ENCODE assay signal across 16 mouse cellular contexts in genomic region chr6:106177546-106177945, GRCm38 (mm10).
DNase-seq lines count a peak whose midpoint lies in the region; ATAC-seq lines count a peak whose summit lies in the region.
"Had no signal": no experiment of that assay in that cellular context is flagged by ENCODE, and none has a peak within 500 bp of the region (broad histone marks: within the 10 kb centered on the region; RNA-seq: fewer than 3 reads in every experiment).

No protein-coding gene starts in this region.

- H3K36me3 ChIP-seq in embryonic facial prominence, embryonic 14.5 days (ENCODE audit: control insufficient read depth, insufficient read depth, low read length) = no peaks in the 10 kb centered on the region
- H3K36me3 ChIP-seq in embryonic facial prominence, embryonic 10.5 days (replicated peaks) = no peaks in the 10 kb centered on the region
- no peaks in the 10 kb centered on the region for H3K36me3 ChIP-seq in intestine, embryonic 16.5 days (ENCODE audit: control insufficient read depth, insufficient read depth, low read length)
- H3K36me3 ChIP-seq: hindbrain, embryonic 10.5 days; intestine, embryonic 15.5 days; liver, embryonic 13.5 days had no signal

- no peaks in the 10 kb centered on the region for H3K9me3 ChIP-seq in embryonic facial prominence, embryonic 14.5 days (ENCODE audit: control insufficient read depth, low read length)
- H3K9me3 ChIP-seq in embryonic facial prominence, embryonic 10.5 days = no peaks in the 10 kb centered on the region
- H3K9me3 ChIP-seq in intestine, embryonic 16.5 days (ENCODE audit: control insufficient read depth, low read length) = no peaks in the 10 kb centered on the region
- H3K9me3 ChIP-seq: hindbrain, embryonic 10.5 days; intestine, embryonic 15.5 days; liver, embryonic 13.5 days had no signal

- no peak overlapping the region for H3K9ac ChIP-seq in embryonic facial prominence, embryonic 14.5 days (ENCODE audit: low read depth, low read length)
- H3K9ac ChIP-seq in intestine, embryonic 16.5 days (ENCODE audit: low read depth, low read length) = no peak overlapping the region
- H3K9ac ChIP-seq: intestine, embryonic 15.5 days; liver, embryonic 13.5 days had no signal

- H3K4me2 ChIP-seq in embryonic facial prominence, embryonic 14.5 days (ENCODE audit: low read depth, low read length) = no peak overlapping the region
- H3K4me2 ChIP-seq in intestine, embryonic 16.5 days (ENCODE audit: low read depth, low read length) = no peak overlapping the region
- H3K4me2 ChIP-seq: intestine, embryonic 15.5 days; liver, embryonic 13.5 days had no signal

- peak; percentile 10 for DNase-seq in embryonic facial prominence, embryonic 14.5 days (ENCODE audit: low spot score)
- DNase-seq in embryonic facial prominence, embryonic 10.5 days (ENCODE audit: low spot score) = no peak
- DNase-seq in brain, adult 2 months (ENCODE audit: low read depth, low spot score) = peak; percentile 80
- DNase-seq in cerebellum, postnatal 10 days = peak; percentile 75 to 79
- DNase-seq in layer of hippocampus, postnatal 10 days (ENCODE audit: low spot score in 2 of 2) = peak; percentile 8 to 41
- no peak for DNase-seq in Muller cell, postnatal 12 days (ENCODE audit: inconsistent ontology term)
- DNase-seq: gastrocnemius, postnatal 10 days; kidney, postnatal 10 days; liver, embryonic 13.5 days; lung, postnatal 10 days had no signal

- H3K27ac ChIP-seq in embryonic facial prominence, embryonic 14.5 days (replicated peaks; ENCODE audit: low read depth, low read length) = no peak overlapping the region
- H3K27ac ChIP-seq in embryonic facial prominence, embryonic 10.5 days (replicated peaks) = no peak overlapping the region
- no peak overlapping the region for H3K27ac ChIP-seq in intestine, embryonic 16.5 days (ENCODE audit: low read length)
- H3K27ac ChIP-seq: hindbrain, embryonic 10.5 days; intestine, embryonic 15.5 days; liver, embryonic 13.5 days had no signal

- ATAC-seq in embryonic facial prominence, embryonic 14.5 days (ENCODE audit: low read depth) = no peak
- no peak for ATAC-seq in intestine, embryonic 16.5 days
- no peak for ATAC-seq in erythroblast, adult 5-6 weeks (replicated peaks; ENCODE audit: low FRiP score, poor library complexity, severe bottlenecking)
- ATAC-seq: intestine, embryonic 15.5 days had no signal

- H3K4me1 ChIP-seq in embryonic facial prominence, embryonic 14.5 days (ENCODE audit: control insufficient read depth, insufficient read depth, low read length) = no peaks in the 10 kb centered on the region
- no peaks in the 10 kb centered on the region for H3K4me1 ChIP-seq in embryonic facial prominence, embryonic 10.5 days
- H3K4me1 ChIP-seq in intestine, embryonic 16.5 days (ENCODE audit: control insufficient read depth, insufficient read depth, low read length) = no peaks in the 10 kb centered on the region
- H3K4me1 ChIP-seq: hindbrain, embryonic 10.5 days; intestine, embryonic 15.5 days; liver, embryonic 13.5 days had no signal

- H3K27me3 ChIP-seq in embryonic facial prominence, embryonic 14.5 days (replicated peaks; ENCODE audit: control insufficient read depth, insufficient read depth, low read length) = no peaks in the 10 kb centered on the region
- no peaks in the 10 kb centered on the region for H3K27me3 ChIP-seq in embryonic facial prominence, embryonic 10.5 days (replicated peaks; ENCODE audit: low read depth, poor library complexity, severe bottlenecking)
- H3K27me3 ChIP-seq in intestine, embryonic 16.5 days (replicated peaks; ENCODE audit: control insufficient read depth, insufficient read depth, low read length) = no peaks in the 10 kb centered on the region
- H3K27me3 ChIP-seq: CH12.LX; intestine, embryonic 15.5 days; liver, embryonic 13.5 days had no signal

- 80% methylated on average over 5 of the region's 5 CpGs for WGBS in embryonic facial prominence, embryonic 14.5 days
- 90% methylated on average over 5 of the region's 5 CpGs for WGBS in embryonic facial prominence, embryonic 10.5 days
- WGBS in intestine, embryonic 16.5 days = 89% methylated on average over 5 of the region's 5 CpGs

- no peak overlapping the region for H3K4me3 ChIP-seq in embryonic facial prominence, embryonic 14.5 days (ENCODE audit: low read depth, low read length)
- H3K4me3 ChIP-seq in embryonic facial prominence, embryonic 10.5 days = no peak overlapping the region
- no peak overlapping the region for H3K4me3 ChIP-seq in intestine, embryonic 16.5 days (ENCODE audit: low read length)
- H3K4me3 ChIP-seq: hindbrain, embryonic 10.5 days; intestine, embryonic 15.5 days; liver, embryonic 13.5 days; myocyte had no signal

Comparison
In these comparisons a context has a peak if more than half of its experiments do, and no peak if none do; other contexts are left out.
1. DNase-seq: peak in embryonic facial prominence, embryonic 14.5 days (single experiment), brain, adult 2 months (single experiment), cerebellum, postnatal 10 days (2 of 2) and layer of hippocampus, postnatal 10 days (2 of 2); none in embryonic facial prominence, embryonic 10.5 days (single experiment) and Muller cell, postnatal 12 days (single experiment).